Mouse (Mus musculus) ES-E14 (cell line): ENCODE data around the gene Npff.
A peak's percentile ranks its signal among the peaks of the same experiment; 100 is the strongest.

Experiments used
- CHD2 ChIP-seq: IDR thresholded peaks from 2 replicates; pipeline ENCODE4 v1.6.1; 2014; ENCODE audit warnings: mild to moderate bottlenecking, low read depth, low read length, inconsistent platforms
- HCFC1 ChIP-seq: IDR thresholded peaks from 2 replicates; pipeline ENCODE4 v1.6.1; 2012; ENCODE audit warnings: low read length, inconsistent platforms, borderline replicate concordance; ENCODE audit not compliant: insufficient read depth
- ZC3H11A ChIP-seq: IDR thresholded peaks from 2 replicates; pipeline ENCODE4 v1.6.1; 2012; ENCODE audit warnings: low read depth, mild to moderate bottlenecking, inconsistent platforms, low read length, borderline replicate concordance
- ZNF384 ChIP-seq: IDR thresholded peaks from 2 replicates; pipeline ENCODE4 v1.6.1; 2012; ENCODE audit warnings: low read depth, low read length, inconsistent platforms

DNA sequence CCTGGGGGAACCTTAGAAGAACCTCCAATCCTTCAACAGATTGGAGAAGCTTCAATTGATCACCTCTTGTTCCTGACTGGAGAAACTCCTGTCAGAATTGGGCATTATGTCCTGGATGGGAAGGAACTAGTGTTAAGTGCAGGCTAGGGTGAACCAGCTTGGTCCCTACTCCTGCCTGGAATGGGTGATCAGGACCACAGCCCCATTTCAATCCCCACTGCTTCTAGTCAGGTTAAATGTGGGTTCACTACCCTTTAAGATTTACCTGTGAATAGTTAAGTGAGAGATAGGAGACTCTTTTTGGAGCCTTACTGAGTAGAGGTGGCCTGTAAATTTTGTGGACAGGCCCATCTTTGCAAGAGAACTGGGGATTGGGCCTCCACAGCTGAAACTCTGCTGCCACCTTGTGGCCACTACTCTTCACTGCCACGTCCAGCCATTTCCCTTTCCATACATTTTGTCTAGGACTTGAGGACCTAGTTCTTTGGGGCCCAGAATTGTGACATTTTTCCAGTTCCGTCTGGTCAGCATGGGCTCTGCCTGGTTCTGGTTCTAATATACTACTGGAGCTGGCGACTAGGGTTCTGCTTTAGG, at the start of gene Npff:
- TF ChIP-seq CHD2 (no peak), ZNF384 (no peak), ZC3H11A (peak; percentile 74; the same call in 1 of the 2 replicates), HCFC1 (no peak)
